In the genomic region with DNA sequence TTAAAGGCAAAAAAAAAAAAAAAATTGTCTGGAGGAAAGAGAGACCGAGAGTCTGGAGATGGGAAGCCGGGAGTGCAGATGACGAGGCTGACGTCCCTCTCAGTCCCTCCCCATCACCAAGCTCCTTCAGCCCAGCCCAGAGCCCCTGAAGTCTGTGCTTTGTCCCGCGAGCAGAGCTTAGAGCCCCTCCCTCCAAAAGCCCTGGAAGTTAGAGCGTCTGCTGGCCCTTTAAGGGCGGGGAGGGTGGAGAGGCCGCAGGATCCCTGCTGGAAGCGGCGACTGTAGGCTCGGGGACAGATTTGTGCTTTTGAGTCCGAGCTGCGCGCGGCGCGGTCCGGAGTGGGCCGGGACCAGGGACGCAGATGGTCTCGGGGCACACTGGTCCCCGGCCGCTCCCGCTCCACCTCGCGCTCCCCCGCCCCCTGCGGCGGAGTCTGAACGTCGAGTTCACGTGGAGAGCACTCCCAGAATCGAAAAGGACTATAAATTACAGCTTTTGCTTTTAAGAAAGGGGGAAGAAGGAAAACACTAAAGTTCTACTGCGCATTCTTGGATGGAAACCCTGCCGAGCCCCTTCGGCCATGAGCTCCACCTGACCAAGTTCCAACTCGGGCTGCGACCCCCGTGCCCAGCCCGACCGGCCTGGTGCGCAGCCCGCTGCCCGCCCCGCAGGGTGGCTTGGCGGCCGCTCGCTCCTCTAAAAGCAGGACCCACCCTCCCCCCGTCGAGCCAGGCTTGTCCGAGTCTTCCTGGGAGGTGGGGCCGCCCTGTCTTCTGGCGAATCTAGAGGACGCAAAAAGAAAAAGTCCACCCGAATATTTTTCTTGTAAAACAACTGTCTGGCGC, we compare ENCODE assay signal across 9 mouse cellular contexts. TPM values are rescaled to one million over a fixed set of nuclear protein-coding genes. Genes with fewer than 3 reads are reported as not detected.
DNase-seq lines count a peak whose midpoint lies in the region; ATAC-seq lines count a peak whose summit lies in the region.
"Had no signal": no experiment of that assay in that cellular context is flagged by ENCODE, and none has a peak within 500 bp of the region (broad histone marks: within the 10 kb centered on the region; RNA-seq: fewer than 3 reads in every experiment).

No protein-coding gene starts in this region.

- H3K27ac ChIP-seq in forebrain, embryonic 15.5 days (replicated peaks): no peak overlapping the region
- H3K27ac ChIP-seq in limb, embryonic 11.5 days (replicated peaks; ENCODE audit: low read depth, low read length): no peak overlapping the region
- H3K27ac ChIP-seq in neural tube, embryonic 13.5 days (replicated peaks): no peak overlapping the region

- ATAC-seq in erythroblast, adult 5-6 weeks (replicated peaks; ENCODE audit: low FRiP score, poor library complexity, severe bottlenecking): no peak
- no peak for ATAC-seq in forebrain, embryonic 15.5 days (replicated peaks)
- ATAC-seq in limb, embryonic 11.5 days (ENCODE audit: insufficient number of reproducible peaks, low FRiP score, low TSS enrichment, low read depth): no peak
- ATAC-seq in neural tube, embryonic 13.5 days (ENCODE audit: low read depth): no peak

- peak overlapping the region; percentile 35 for H3K9ac ChIP-seq in forebrain, embryonic 15.5 days (replicated peaks)
- peak overlapping the region; percentile 55 for H3K9ac ChIP-seq in limb, embryonic 11.5 days (ENCODE audit: low read length)
- peak overlapping the region; percentile 67 for H3K9ac ChIP-seq in neural tube, embryonic 13.5 days

- H3K4me2 ChIP-seq in forebrain, embryonic 15.5 days (replicated peaks): peak overlapping the region; percentile 68
- peak overlapping the region; percentile 90 for H3K4me2 ChIP-seq in limb, embryonic 11.5 days (ENCODE audit: low read depth, severe bottlenecking)
- peak overlapping the region; percentile 93 for H3K4me2 ChIP-seq in neural tube, embryonic 13.5 days

- H3K9me3 ChIP-seq in erythroblast, embryonic 14.5 days (ENCODE audit: control insufficient read depth, low read length): peaks cover 13% of the 10 kb centered on the region; the same call in 1 of the 2 replicates
- no peaks in the 10 kb centered on the region for H3K9me3 ChIP-seq in forebrain, embryonic 15.5 days
- H3K9me3 ChIP-seq in limb, embryonic 11.5 days (ENCODE audit: control insufficient read depth, low read length): no peaks in the 10 kb centered on the region
- H3K9me3 ChIP-seq in neural tube, embryonic 13.5 days: no peaks in the 10 kb centered on the region

- peaks cover 2% of the 10 kb centered on the region; the same call in 1 of the 2 replicates for H3K36me3 ChIP-seq in erythroblast, embryonic 14.5 days (ENCODE audit: control insufficient read depth)
- peaks cover 3% of the 10 kb centered on the region; the same call in 1 of the 2 replicates for H3K36me3 ChIP-seq in forebrain, embryonic 15.5 days
- peaks cover 5% of the 10 kb centered on the region; the same call in 1 of the 2 replicates for H3K36me3 ChIP-seq in limb, embryonic 11.5 days (ENCODE audit: control insufficient read depth, insufficient read depth, low read length)
- peaks cover 8% of the 10 kb centered on the region for H3K36me3 ChIP-seq in neural tube, embryonic 13.5 days
- H3K36me3 ChIP-seq: G1E had no signal

- peak; percentile 70 for DNase-seq in NIH3T3 (ENCODE audit: low read depth)
- peak; percentile 77 for DNase-seq in limb, embryonic 11.5 days (ENCODE audit: low spot score)
- no peak for DNase-seq in frontal cortex, postnatal 10 days (ENCODE audit: low spot score in 2 of 2)
- DNase-seq in urinary bladder, adult 18-20 months (ENCODE audit: low spot score in 2 of 2): no peak

- H3K27me3 ChIP-seq in erythroblast, embryonic 14.5 days (ENCODE audit: control insufficient read depth): peaks cover 96% of the 10 kb centered on the region
- peaks cover 56% of the 10 kb centered on the region for H3K27me3 ChIP-seq in forebrain, embryonic 15.5 days
- H3K27me3 ChIP-seq in limb, embryonic 11.5 days (ENCODE audit: control insufficient read depth, insufficient read depth, low read length): peaks cover 38% of the 10 kb centered on the region
- H3K27me3 ChIP-seq in neural tube, embryonic 13.5 days: peaks cover 76% of the 10 kb centered on the region

- peak overlapping the region; percentile 26 for H3K4me3 ChIP-seq in erythroblast, embryonic 14.5 days (replicated peaks)
- H3K4me3 ChIP-seq in forebrain, embryonic 15.5 days: peak overlapping the region; percentile 43
- H3K4me3 ChIP-seq in limb, embryonic 11.5 days (ENCODE audit: low read depth, low read length): peak overlapping the region; percentile 40
- H3K4me3 ChIP-seq in neural tube, embryonic 13.5 days: peak overlapping the region; percentile 45

- 3% methylated on average over 57 of the region's 57 CpGs for WGBS in forebrain, embryonic 15.5 days
- WGBS in limb, embryonic 11.5 days: under 1% methylated on average over 57 of the region's 57 CpGs
- 2% methylated on average over 57 of the region's 57 CpGs for WGBS in neural tube, embryonic 13.5 days

- H3K4me1 ChIP-seq in erythroblast, embryonic 14.5 days (ENCODE audit: control insufficient read depth): peaks cover 23% of the 10 kb centered on the region
- H3K4me1 ChIP-seq in forebrain, embryonic 15.5 days: peaks cover 77% of the 10 kb centered on the region
- H3K4me1 ChIP-seq in limb, embryonic 11.5 days (ENCODE audit: control insufficient read depth, insufficient read depth, low read length): peaks cover 57% of the 10 kb centered on the region
- peaks cover 73% of the 10 kb centered on the region for H3K4me1 ChIP-seq in neural tube, embryonic 13.5 days (replicated peaks)

RNA-seq across cellular contexts. Expression of a gene that starts 3.6 kb away (rescaled TPM):
- 0.20 and 0.42 TPM in 2 replicates for polyA plus RNA-seq in erythroblast, embryonic 14.5 days (2012)
- total RNA-seq in erythroblast, adult 5-6 weeks (2015; ENCODE audit: low replicate concordance): 0.38 and 0.42 TPM in 2 replicates
- total RNA-seq in erythroblast, adult 5-6 weeks (2017; ENCODE audit: low replicate concordance): 0.70 and 1.4 TPM in 2 replicates
- polyA plus RNA-seq in forebrain, embryonic 15.5 days (2015; fragmentation: Nextera tagmentation; extraction: Ambion mirVana): 13.8 and 14.1 TPM in 2 replicates
- polyA plus RNA-seq in limb, embryonic 11.5 days (2014; fragmentation: Nextera tagmentation; extraction: Ambion mirVana): 12.2 and 13.4 TPM in 2 replicates
- polyA plus RNA-seq in neural tube, embryonic 13.5 days (2015; fragmentation: Nextera tagmentation; extraction: Ambion mirVana): 7.0 and 8.5 TPM in 2 replicates
- total RNA-seq: G1E had no signal
- polyA plus RNA-seq: G1E had no signal

RNA-seq across cellular contexts. Expression of a gene that starts 14.4 kb away (rescaled TPM):
- polyA plus RNA-seq in erythroblast, embryonic 14.5 days (2012): 0.09 and 0.10 TPM in 2 replicates
- total RNA-seq in erythroblast, adult 5-6 weeks (2015; ENCODE audit: low replicate concordance): 0.19 and 0.42 TPM in 2 replicates
- not detected in 2 replicates for total RNA-seq in erythroblast, adult 5-6 weeks (2017; ENCODE audit: low replicate concordance)
- 30.4 and 31.8 TPM in 2 replicates for polyA plus RNA-seq in forebrain, embryonic 15.5 days (2015; fragmentation: Nextera tagmentation; extraction: Ambion mirVana)
- polyA plus RNA-seq in limb, embryonic 11.5 days (2014; fragmentation: Nextera tagmentation; extraction: Ambion mirVana): 121 and 131 TPM in 2 replicates
- 17.4 and 21.4 TPM in 2 replicates for polyA plus RNA-seq in neural tube, embryonic 13.5 days (2015; fragmentation: Nextera tagmentation; extraction: Ambion mirVana)
- polyA plus RNA-seq: G1E had no signal

RNA-seq across cellular contexts. Expression of a gene that starts 48.9 kb away (rescaled TPM):
- polyA plus RNA-seq in erythroblast, embryonic 14.5 days (2012): 0.35 and 0.59 TPM in 2 replicates
- 4.8 and 7.7 TPM in 2 replicates for total RNA-seq in erythroblast, adult 5-6 weeks (2015; ENCODE audit: low replicate concordance)
- 4.3 and 9.4 TPM in 2 replicates for total RNA-seq in erythroblast, adult 5-6 weeks (2017; ENCODE audit: low replicate concordance)
- 15.5 and 16.5 TPM in 2 replicates for polyA plus RNA-seq in forebrain, embryonic 15.5 days (2015; fragmentation: Nextera tagmentation; extraction: Ambion mirVana)
- 5.4 and 5.8 TPM in 2 replicates for polyA plus RNA-seq in limb, embryonic 11.5 days (2014; fragmentation: Nextera tagmentation; extraction: Ambion mirVana)
- polyA plus RNA-seq in neural tube, embryonic 13.5 days (2015; fragmentation: Nextera tagmentation; extraction: Ambion mirVana): 14.8 and 16.5 TPM in 2 replicates
- total RNA-seq: G1E had no signal

RNA-seq across cellular contexts. Expression of a gene that starts 49.2 kb away (rescaled TPM):
- not detected in 2 replicates for polyA plus RNA-seq in erythroblast, embryonic 14.5 days (2012)
- total RNA-seq in erythroblast, adult 5-6 weeks (2015; ENCODE audit: low replicate concordance): not detected in 2 replicates
- not detected in 2 replicates for total RNA-seq in erythroblast, adult 5-6 weeks (2017; ENCODE audit: low replicate concordance)
- polyA plus RNA-seq in forebrain, embryonic 15.5 days (2015; fragmentation: Nextera tagmentation; extraction: Ambion mirVana): not detected in 2 replicates
- polyA plus RNA-seq in limb, embryonic 11.5 days (2014; fragmentation: Nextera tagmentation; extraction: Ambion mirVana): not detected in 2 replicates
- not detected in 2 replicates for polyA plus RNA-seq in neural tube, embryonic 13.5 days (2015; fragmentation: Nextera tagmentation; extraction: Ambion mirVana)
- total RNA-seq: G1E had no signal
- polyA plus RNA-seq: G1E had no signal

Comparison
In these comparisons a context has a peak if more than half of its experiments do, and no peak if none do; other contexts are left out.
1. DNase-seq: peak in NIH3T3 (single experiment) and limb, embryonic 11.5 days (single experiment); none in frontal cortex, postnatal 10 days (0 of 2) and urinary bladder, adult 18-20 months (0 of 2).
2. RNA of a gene that starts 14.4 kb away (polyA plus RNA-seq): 121 to 131 TPM in limb, embryonic 11.5 days, 30.4 to 31.8 TPM in forebrain, embryonic 15.5 days and 17.4 to 21.4 TPM in neural tube, embryonic 13.5 days; 0.09 to 0.10 TPM in erythroblast, embryonic 14.5 days; every median in the first group is over 10 times any median in the second.
3. Peak in every context shown above with its lines, with median percentiles within 50 percentile points of each other: H3K4me3 ChIP-seq, H3K4me2 ChIP-seq and H3K9ac ChIP-seq.